Mouse (Mus musculus) hindbrain, embryonic 15.5 days (tissue): Measurements from ENCODE around the gene Klra7. TPM values are rescaled to one million over a fixed set of nuclear protein-coding genes. Genes with fewer than 3 reads are reported as not detected.
"Not testable (repeated sequence)": the region's sequence is repeated elsewhere in the genome, so short reads cannot be mapped to it uniquely, and the experiment has no call there.

Experiments
- ATAC-seq: fragments of 200-750 bp; cut with Nextera tagmentation; 2 replicates; pipeline ENCODE4 v1.8.0; 2017; ENCODE audit warnings: low read depth, moderate number of reproducible peaks, moderate TSS enrichment; ENCODE audit not compliant: low FRiP score
- H3K27ac ChIP-seq: fragments of 300-500 bp; sonication (generic); replicated peaks from 2 replicates; pipeline ENCODE4 v1.5.1; 2015; ENCODE audit warnings: mild to moderate bottlenecking, inconsistent platforms
- H3K27me3 ChIP-seq: fragments of 300-500 bp; sonication (generic); 2 replicates; pipeline ENCODE4 v1.6.1; 2015; ENCODE audit warnings: control low read depth, inconsistent platforms
- H3K36me3 ChIP-seq: fragments of 300-500 bp; sonication (generic); 2 replicates; pipeline ENCODE4 v1.6.1; 2015; ENCODE audit warnings: control low read depth, inconsistent platforms
- H3K4me1 ChIP-seq: fragments of 300-500 bp; sonication (generic); replicated peaks from 2 replicates; pipeline ENCODE4 v1.6.1; 2015; ENCODE audit warnings: control low read depth, inconsistent platforms
- H3K4me2 ChIP-seq: fragments of 300-500 bp; sonication (generic); 2 replicates; pipeline ENCODE4 v1.6.1; 2015; ENCODE audit warnings: moderate library complexity, mild to moderate bottlenecking, inconsistent platforms
- H3K4me3 ChIP-seq: fragments of 300-500 bp; sonication (generic); 2 replicates; pipeline ENCODE4 v1.5.1; 2015; ENCODE audit warnings: mild to moderate bottlenecking, inconsistent platforms
- H3K9ac ChIP-seq: fragments of 300-500 bp; sonication (generic); 2 replicates; pipeline ENCODE4 v1.6.1; 2015; ENCODE audit warnings: inconsistent platforms
- H3K9me3 ChIP-seq: fragments of 300-500 bp; sonication (generic); 2 replicates; pipeline ENCODE4 v1.6.1; 2016; ENCODE audit warnings: control low read depth, inconsistent platforms
- WGBS: fragments of 180-500 bp; shearing (Covaris S2); methylation state at CpG from one replicate; pipeline ENCODE4 v1.1.7; 2015; 5-methylcytosine and 5-hydroxymethylcytosine counted together
- polyA plus RNA-seq: library from polyadenylated mRNA; unstranded; fragments of >200 nt; fragmentation: Nextera tagmentation; extraction: Ambion mirVana; gene quantifications from 2 replicates; pipeline ENCODE4 v1.2.1, GENCODE M21; 2015

Klra7 gene
- polyA plus RNA-seq: not detected in 2 replicates

GRCm38 (mm10) chr6:130233222-130233621 lies at the start of gene Klra7:
Gene Klra7 (minus strand): TSS chr6:130233322.
- ATAC-seq: no peak
- Histone ChIP-seq H3K36me3 (no peaks in the 10 kb centered on the region), H3K9me3 (peaks cover 11% of the 10 kb centered on the region; the same call in 1 of the 2 replicates), H3K4me2 (no peak within 1 kb of the TSS), H3K9ac (no peak within 1 kb of the TSS), H3K27ac (no peak within 1 kb of the TSS), H3K4me3 (no peak within 1 kb of the TSS), H3K4me1 (no peaks in the 10 kb centered on the region), H3K27me3 (no peaks in the 10 kb centered on the region)

- WGBS: 73% methylated on average over 1 of the region's 1 CpGs
- H3K27me3 ChIP-seq, H3K9ac ChIP-seq, H3K4me1 ChIP-seq, ATAC-seq, H3K27ac ChIP-seq, H3K9me3 ChIP-seq, H3K4me2 ChIP-seq, H3K4me3 ChIP-seq, H3K36me3 ChIP-seq: not testable (repeated sequence)
These were observed 48.7 kb upstream of the Klra7 start, which contains the start of gene Klra10 for GRCm38 (mm10) chr6:130281828-130282227. Gene Klra10 (minus strand): TSS chr6:130281928.

GRCm38 (mm10) chr6:130255326-130255725 lies 22.2 kb upstream of the Klra7 start:
- no peak for ATAC-seq
- no peaks in the 10 kb centered on the region for H3K4me1 ChIP-seq
- H3K36me3 ChIP-seq: no peaks in the 10 kb centered on the region
- no peak overlapping the region for H3K4me3 ChIP-seq
- no peaks in the 10 kb centered on the region for H3K27me3 ChIP-seq
- no peak overlapping the region for H3K9ac ChIP-seq
- no peak overlapping the region for H3K4me2 ChIP-seq
- no peak overlapping the region for H3K27ac ChIP-seq
- H3K9me3 ChIP-seq: peaks cover 20% of the 10 kb centered on the region
- 93% methylated on average over 2 of the region's 2 CpGs for WGBS

- Histone ChIP-seq H3K4me2 (no peak overlapping the region), H3K9me3 (0 out of 2 replicates have a peak, but pooled peaks cover 8% of the 10 kb centered on the region), H3K4me3 (no peak overlapping the region), H3K9ac (no peak overlapping the region), H3K27ac (no peak overlapping the region), H3K4me1 (no peaks in the 10 kb centered on the region), H3K36me3 (no peaks in the 10 kb centered on the region), H3K27me3 (no peaks in the 10 kb centered on the region)
- 74% methylated on average over 2 of the region's 2 CpGs for WGBS
- no peak for ATAC-seq
These were observed 4.4 kb upstream of the Klra7 start for GRCm38 (mm10) chr6:130237536-130237935.

- H3K9ac ChIP-seq: no peak overlapping the region
- H3K27ac ChIP-seq: no peak overlapping the region
- H3K36me3 ChIP-seq: no peaks in the 10 kb centered on the region
- no peaks in the 10 kb centered on the region for H3K27me3 ChIP-seq
- 53% methylated on average over 1 of the region's 1 CpGs for WGBS
- no peak overlapping the region for H3K4me2 ChIP-seq
- no peak for ATAC-seq
- H3K4me1 ChIP-seq: no peaks in the 10 kb centered on the region
- no peak overlapping the region for H3K4me3 ChIP-seq
- peaks cover 11% of the 10 kb centered on the region; the same call in 1 of the 2 replicates for H3K9me3 ChIP-seq
These were observed 3.5 kb upstream of the Klra7 start for GRCm38 (mm10) chr6:130236635-130237034.

GRCm38 (mm10) chr6:130197453-130197852 lies 35.7 kb downstream of the Klra7 start:
- not testable (repeated sequence) for H3K4me1 ChIP-seq, ATAC-seq, H3K4me3 ChIP-seq, H3K36me3 ChIP-seq, H3K27ac ChIP-seq, H3K9ac ChIP-seq, H3K27me3 ChIP-seq, H3K9me3 ChIP-seq, H3K4me2 ChIP-seq
- 95% methylated on average over 1 of the region's 1 CpGs for WGBS

GRCm38 (mm10) chr6:130193012-130193411 lies 40.1 kb downstream of the Klra7 start, which contains the start of gene Klra9:
Gene Klra9 (minus strand): TSS chr6:130193112.
- WGBS: 63% methylated on average over 3 of the region's 3 CpGs
- not testable (repeated sequence) for H3K4me2 ChIP-seq, ATAC-seq

More at GRCm38 (mm10) chr6:130193012-130193411, 40.1 kb downstream of the Klra7 start, which contains the start of gene Klra9:
- H3K36me3 ChIP-seq, H3K4me1 ChIP-seq, H3K4me3 ChIP-seq, H3K27me3 ChIP-seq, H3K9me3 ChIP-seq, H3K9ac ChIP-seq, H3K27ac ChIP-seq: not testable (repeated sequence)

Other genes with a start within 250 kb of the Klra7 start
- gene Klra6, start 206.4 kb downstream of the Klra7 start, polyA plus RNA-seq: not detected in 2 replicates
- not detected in 2 replicates for gene Klra4, start 166.1 kb downstream of the Klra7 start, polyA plus RNA-seq
- gene Klra8, start 103.4 kb downstream of the Klra7 start, polyA plus RNA-seq: not detected in 2 replicates
- not detected in 2 replicates for gene Klra9, start 40.2 kb downstream of the Klra7 start, polyA plus RNA-seq
- not detected in 2 replicates for gene Klra10, start 48.6 kb upstream of the Klra7 start, polyA plus RNA-seq
- not detected in 2 replicates for gene Klra3, start 104.3 kb upstream of the Klra7 start, polyA plus RNA-seq
- gene Klra1, start 153.6 kb upstream of the Klra7 start, polyA plus RNA-seq: not detected in 2 replicates